Mouse (Mus musculus) olfactory bulb, adult 2 months (tissue): ENCODE results near the gene Strada.

Experiments used
- CTCF ChIP-seq: fragments of 200-500 bp; IDR thresholded peaks from 2 replicates; pipeline ENCODE4 v1.5.1; 2012; ENCODE audit warnings: low read depth, mild to moderate bottlenecking, low read length, moderate library complexity; ENCODE audit not compliant: insufficient read depth
- POLR2A ChIP-seq: fragments of 200-500 bp; IDR thresholded peaks from 2 replicates; pipeline ENCODE4 v1.6.1; 2012; ENCODE audit warnings: mild to moderate bottlenecking, low read depth, low read length, moderate library complexity; ENCODE audit not compliant: insufficient read depth

DNA sequence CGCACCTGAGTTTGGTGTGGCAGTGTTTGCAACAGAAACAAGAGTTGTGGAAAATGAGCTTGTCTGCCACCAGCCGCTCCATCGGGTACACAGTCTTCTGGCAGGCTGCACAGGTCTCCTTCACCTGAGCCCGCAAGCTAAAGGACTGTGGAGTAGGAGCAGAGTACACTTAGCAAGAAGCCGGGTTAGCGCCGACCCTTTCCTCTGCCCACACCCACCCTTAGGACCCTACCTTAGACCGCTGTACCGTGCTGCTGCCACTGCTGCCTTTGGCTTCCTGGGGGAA lies 43.1 kb downstream of the Strada start:
- TF ChIP-seq CTCF (no peak), POLR2A (no peak)
